Mouse (Mus musculus): ENCODE measurements around the gene Fam187b. TPM values are rescaled to one million over a fixed set of nuclear protein-coding genes. Genes with fewer than 3 reads are reported as not detected.

Gene Fam187b
- total RNA-seq, 2 experiments from 2014 or later, result 0.29 TPM; not detected in 1

DNA sequence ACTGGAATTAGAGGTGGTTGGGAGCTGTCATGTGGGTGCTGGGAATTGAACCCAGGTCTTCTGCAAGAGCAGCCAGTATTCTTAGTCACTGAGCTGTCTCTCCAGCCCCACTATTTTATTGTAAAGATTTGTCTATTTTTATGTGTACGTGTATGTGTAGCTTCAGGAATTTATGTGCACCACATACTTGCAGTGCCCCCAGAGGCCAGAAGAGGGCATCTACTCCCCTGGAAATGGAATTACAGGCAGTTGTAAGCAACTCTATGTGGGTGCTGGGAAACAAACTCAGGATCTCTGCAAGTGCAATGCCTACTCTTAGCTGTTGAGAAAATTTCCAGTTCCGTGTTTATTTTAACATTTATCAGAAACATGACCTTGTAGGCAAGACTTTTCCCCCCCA lies 22.9 kb downstream of the Fam187b start:
- DNase-seq (ENCODE audit: low spot score), result no peak

DNA sequence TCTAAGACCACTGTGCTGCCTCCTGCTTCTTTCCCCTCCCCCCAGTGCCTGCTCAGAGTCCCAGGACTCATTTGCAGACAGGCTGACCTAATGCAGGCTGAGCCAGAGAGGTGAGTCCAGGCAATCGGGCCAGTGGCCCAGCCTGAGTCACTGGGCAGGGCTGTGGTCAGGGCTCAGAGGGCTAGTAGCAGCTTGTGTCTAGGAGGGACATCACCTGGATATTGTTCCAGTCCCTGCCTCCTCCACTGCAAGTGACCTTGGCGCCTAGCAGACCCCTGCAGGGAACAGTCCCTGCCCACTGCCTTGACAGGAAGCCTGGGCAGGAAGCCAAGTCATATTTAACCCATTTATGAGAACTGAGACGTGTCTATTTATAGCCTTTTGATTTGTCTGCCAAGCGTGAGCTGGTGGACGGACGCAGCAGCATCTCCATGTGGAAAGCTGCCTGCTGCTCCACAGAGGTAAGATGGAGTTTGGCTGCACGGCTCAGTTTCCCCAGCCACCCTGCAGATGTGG lies 27.0 kb downstream of the Fam187b start:
- intact Hi-C loops (cut with DNase I), result no loop called here
- peak; percentile 47 for DNase-seq (ENCODE audit: low spot score)

More for the DNA sequence above, 22.9 kb downstream of the Fam187b start:
- intact Hi-C loops (cut with DNase I), result no loop called here

DNA sequence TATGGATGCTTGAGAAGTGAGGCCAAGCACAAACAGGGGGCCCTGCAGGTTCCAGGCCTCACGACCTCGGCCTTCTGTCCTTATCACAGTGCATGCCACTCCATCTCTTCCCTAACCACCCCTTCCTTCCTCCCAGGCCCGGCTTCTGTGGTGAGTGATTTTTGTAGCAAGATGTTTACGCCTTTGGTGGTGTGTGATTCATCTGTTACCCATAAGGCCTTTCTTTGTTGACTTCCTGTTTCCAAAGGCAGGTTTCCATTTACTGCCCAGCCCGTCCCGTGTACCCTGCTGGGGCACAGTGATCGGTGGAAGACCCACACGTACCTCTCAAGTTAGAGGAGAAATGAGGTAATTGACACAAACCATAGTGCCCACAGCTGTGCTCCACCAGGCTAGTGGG lies 29.1 kb downstream of the Fam187b start:
- intact Hi-C loops (cut with DNase I), result no loop called here
- peak; percentile 31 for DNase-seq (ENCODE audit: low spot score)

DNA sequence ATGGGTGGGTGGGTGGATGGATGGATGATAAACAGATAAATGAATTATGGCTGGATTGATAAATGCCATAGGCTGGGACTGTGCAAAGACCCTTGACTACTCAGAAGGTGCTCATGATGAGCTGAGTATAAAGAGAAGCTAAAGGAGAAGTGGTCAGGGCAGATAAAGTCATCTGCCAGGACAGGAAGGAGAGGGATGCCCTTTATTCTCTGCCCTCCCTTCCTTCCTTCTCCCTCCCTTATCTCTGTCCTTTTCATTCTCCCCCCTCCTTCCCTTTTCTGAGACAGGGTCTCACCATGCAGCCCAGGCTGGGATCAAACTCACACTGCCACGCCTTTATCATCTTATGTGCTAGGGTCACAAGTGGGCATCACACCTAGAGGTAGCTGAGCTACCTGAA lies 34.2 kb downstream of the Fam187b start:
- no peak for DNase-seq (ENCODE audit: low spot score)
- intact Hi-C loops (cut with DNase I), result no loop called here

DNA sequence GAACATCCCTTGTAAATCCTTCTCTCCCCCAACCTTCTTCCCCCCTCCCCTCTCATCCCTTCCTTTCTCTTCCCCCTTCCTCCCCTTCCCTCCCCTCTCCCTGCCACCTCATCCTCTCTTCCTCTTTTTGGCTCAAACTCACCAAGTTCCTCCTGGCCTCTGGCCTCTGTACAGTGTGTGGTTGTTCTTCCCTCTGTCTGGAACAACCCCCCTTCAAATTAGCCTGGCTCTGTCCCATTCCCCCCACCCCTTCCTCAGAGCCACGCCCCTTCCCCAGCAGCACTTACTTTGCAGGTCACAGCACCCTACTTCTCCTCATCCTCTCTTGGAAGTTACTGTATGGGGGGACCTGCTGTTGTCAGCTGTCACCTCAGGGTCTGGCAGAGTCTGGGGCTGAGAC lies 34.6 kb downstream of the Fam187b start:
- no peak for DNase-seq (ENCODE audit: low spot score)
- intact Hi-C loops (cut with DNase I), result no loop called here

DNA sequence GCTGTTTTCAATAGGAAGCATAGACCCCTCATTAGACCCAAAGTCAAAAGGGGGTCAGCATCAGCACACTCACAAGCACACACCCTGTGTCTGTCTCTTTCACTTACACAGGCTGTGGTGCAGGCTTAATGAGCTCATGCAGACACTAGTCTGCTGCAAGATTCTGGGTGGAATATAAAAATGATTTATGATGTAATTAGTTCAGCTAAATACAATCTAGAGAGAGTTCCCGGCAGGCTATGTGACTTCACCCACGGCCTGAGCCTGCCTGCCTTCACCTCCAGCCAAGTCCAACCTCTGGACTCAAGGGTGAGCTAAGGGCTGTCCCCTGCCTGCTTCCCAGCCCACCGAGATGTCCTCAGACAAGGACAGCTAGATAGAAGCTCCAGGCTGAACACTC lies 35.3 kb downstream of the Fam187b start:
- no peak for DNase-seq (ENCODE audit: low spot score)
- intact Hi-C loops (cut with DNase I), result no loop called here

DNA sequence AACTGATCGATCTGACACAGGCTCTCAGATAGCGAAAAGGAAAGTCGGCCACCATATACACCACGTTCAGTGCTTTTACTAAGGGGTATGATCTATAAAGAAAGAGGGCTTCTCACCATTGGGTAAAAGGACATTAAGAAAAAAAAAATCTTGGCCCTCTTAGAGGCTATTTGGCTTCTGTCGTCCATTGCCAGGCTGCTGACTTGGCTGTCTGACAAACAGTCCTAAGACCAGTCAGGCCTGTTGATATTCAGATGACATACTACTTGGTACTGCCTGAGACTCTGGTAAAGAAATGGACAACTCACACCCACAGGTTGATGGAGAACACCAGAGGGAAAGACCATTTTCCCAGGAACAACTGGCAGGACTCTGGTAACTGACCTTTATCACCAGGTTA lies 39.4 kb downstream of the Fam187b start:
- DNase-seq (ENCODE audit: low spot score), result no peak
- intact Hi-C loops (cut with DNase I), result no loop called here

DNA sequence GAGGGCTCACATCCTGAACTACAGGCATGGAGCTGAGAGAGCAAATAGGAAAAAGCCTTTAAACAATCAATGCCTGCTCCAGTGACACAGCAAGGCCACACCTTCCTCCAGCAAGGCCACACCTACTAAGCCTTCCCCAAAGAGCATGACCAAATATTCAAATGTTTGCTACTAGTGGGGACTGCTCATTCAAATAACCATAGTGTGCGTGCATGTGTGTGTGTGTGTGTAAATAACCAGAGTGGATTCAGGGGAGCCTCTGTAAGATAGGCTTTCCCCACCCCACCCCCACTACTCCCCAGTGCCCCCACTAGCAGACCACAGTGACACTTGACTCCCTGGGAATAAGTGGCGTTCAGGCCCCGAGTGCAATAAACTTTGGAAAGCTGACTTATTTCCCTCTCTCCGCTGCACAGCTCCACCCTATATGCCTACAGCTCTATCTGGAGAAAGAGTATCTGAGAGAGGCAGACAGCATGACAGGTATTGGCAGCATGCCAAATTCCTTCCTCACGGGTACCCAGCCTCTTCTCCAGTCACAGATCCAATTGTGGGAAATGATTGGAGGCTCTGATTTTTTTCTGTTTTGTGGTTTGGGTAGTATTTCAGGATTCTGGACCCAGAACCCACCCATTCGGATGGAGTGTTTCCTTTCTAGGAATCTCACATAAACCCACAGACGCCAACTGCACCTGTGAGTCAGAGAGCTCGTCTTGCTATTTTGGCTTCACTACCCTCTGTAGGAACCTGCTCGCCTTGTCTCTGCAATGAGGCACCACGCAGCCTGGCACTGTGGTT lies 43.7 kb downstream of the Fam187b start:
- intact Hi-C loops (cut with DNase I), result no loop called here
- no peak for DNase-seq (ENCODE audit: low spot score)

DNA sequence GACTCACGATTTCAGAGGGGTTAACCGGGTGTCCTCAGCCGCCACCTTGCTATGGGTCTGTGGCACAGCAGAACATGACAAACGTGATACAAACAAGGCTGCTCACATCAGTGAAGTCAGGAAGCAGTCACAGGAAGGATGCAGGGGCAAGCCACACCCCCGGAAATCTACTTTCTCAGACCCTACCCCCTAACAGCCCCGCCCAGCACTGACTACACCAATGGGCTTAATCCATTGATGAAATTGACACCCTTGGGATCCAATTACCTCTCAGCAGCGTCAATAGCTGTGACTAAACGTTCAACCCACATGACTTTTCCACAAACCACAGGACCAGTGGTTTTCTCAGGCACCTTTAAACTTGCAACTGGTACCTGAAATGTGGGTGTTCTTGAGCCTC lies 55.0 kb downstream of the Fam187b start:
- no peak for DNase-seq (ENCODE audit: low spot score)
- intact Hi-C loops (cut with DNase I), result no loop called here

DNA sequence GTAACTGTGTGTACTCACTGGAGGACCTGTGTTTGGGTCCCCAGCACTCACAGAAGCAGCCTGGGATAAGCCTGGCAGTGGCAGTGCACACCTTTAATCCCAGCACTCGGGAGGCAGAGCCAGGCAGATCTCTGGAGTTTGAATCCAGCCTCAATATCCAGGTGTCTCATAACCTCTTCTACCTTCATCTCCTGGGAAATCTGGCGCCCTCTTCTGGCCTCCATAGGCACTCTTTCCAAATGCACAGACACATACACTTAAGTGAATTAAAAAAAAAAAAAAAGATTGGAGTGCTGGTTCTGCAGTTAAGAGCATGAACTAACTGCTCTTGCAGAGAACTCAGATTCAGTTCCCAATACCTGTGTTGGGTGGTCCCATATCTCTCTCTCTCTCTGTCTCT lies 57.1 kb downstream of the Fam187b start:
- DNase-seq (ENCODE audit: low spot score), result no peak
- intact Hi-C loops (cut with DNase I), result no loop called here

DNA sequence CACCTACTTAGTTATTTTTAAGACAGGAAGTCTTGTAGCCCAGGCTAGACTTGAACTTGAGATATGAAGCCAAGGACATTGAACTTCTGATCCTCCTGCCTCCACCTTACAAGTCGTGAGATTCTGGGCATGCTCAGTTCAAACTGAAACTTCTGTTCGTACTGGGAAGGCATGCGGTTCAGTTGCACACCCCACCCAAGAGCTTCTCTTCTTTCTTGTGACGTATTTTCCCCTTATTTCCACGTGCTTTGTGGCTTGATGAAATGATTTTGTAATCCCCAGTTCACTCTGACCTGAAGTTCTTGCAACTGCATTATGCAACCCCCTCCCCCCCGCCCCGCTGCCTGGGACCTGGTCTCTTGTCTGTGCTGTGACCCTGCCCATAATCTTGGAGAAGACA lies 58.1 kb downstream of the Fam187b start:
- intact Hi-C loops (cut with DNase I), result no loop called here
- DNase-seq (ENCODE audit: low spot score), result no peak

DNA sequence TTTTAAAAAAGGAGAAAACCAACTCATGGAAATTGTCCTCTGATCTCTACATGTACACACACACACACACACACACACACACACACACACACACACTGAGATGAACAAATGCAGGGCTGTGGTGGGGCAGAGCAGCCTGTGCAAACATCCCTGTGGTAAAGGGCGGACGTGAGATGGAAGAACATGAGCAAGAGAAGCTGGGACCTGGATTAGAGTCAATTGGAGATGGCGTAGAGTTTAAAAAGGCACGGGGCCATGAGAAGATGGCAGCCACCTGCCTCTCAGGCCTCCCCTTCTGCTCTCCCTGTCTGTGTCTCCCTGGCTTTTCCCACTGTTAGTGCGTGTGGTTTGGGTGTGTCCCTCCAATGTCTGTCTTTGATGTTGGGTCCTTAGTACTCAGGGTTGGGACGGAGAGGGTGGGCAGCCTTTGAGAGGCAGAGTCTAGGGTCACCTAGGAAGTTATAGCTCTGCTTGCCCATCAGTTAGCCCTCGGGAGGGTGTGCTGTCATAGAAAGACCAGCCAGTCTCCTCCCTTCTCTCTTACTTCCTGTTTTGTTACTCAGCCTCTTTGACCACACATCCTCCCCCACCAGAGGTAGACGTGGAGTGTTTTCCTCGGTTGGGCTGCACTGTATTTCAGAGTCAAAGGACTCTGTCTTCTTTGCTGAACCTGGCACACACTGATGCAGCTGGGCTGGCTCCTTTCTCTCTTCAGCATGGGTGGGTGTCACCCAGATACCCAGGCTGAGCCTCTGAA lies 60.0 kb downstream of the Fam187b start:
- intact Hi-C loops (cut with DNase I), result no loop called here
- no peak for DNase-seq (ENCODE audit: low spot score)

DNA sequence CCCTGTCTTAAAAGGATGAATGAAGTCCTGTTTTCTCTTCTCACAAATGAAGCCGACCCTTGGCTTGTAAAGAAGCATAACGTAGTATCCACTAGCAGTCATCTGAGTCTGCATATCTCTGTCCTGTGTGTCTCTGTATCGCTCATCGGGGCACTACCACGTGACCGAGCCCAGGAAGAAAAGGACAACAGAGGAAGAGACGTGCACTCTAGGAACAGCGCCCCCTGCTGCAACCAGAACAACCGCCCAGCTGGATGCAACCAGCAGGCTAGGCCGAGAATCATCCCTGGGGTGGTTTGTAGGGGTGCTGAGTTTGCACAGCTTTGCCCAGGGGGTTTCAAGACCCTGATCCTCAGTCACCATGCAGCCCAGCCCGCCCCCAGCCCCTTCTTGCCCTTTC lies 61.2 kb downstream of the Fam187b start:
- no peak for DNase-seq (ENCODE audit: low spot score)
- intact Hi-C loops (cut with DNase I), result no loop called here

DNA sequence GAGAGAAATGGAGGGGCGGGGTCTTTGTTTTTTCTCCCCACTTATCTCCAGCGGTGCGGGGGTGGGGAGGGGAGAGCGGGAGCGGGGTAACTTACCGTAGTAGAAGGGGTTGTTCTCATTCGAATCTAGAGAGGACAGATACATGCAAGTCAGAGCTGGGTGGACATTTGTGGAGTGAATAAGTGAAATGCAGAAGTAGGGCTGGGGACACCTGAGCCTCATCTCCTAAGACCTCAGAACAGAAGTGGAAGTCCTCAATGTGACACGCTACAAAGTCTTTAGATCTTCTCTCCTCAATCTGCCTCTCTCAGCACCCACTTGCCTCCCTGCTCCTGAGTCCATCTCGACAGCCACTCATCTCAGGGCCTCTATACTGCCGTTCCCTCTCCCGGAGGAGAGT lies 61.7 kb downstream of the Fam187b start:
- intact Hi-C loops (cut with DNase I), result no loop called here
- DNase-seq (ENCODE audit: low spot score), result no peak

DNA sequence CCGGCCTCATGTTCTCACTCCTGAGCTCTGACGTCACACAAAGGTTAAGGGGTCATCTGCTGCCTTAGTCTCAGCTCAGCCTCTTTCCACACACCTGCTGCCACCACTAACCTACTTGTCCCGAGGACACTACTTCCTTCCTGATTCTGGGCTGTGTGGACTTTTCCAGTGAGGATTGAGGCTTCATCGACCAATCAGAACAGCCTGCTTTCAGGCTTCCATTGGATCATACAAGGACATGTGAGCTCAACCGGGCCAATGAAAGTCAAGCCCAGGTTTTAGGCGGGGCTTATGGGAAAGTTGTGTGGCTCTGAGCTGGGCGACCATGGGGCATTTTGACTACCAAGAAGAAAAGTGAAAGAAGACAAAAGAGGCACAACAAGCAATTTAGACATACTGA lies 63.3 kb downstream of the Fam187b start:
- DNase-seq (ENCODE audit: low spot score), result no peak
- intact Hi-C loops (cut with DNase I), result no loop called here

DNA sequence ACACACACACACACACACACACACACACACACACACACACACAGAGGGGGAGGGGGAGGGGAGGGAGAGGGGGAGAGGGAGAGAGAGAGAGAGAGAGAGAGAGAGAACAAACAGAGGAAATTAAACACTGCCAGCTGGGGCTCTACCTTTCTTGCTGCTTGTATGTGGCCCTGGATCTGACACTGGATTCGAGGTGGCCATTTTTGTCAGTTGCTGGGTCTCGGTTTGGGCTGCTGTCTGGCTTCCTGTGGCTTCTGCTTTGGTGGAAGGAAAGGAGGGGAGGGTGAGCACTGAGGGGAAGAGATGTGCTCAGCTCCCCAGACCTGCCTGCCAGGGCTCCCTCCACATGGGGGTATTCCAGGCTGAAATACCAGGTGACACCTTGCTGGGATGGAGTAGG lies 64.1 kb downstream of the Fam187b start:
- intact Hi-C loops (cut with DNase I), result no loop called here
- no peak for DNase-seq (ENCODE audit: low spot score)

DNA sequence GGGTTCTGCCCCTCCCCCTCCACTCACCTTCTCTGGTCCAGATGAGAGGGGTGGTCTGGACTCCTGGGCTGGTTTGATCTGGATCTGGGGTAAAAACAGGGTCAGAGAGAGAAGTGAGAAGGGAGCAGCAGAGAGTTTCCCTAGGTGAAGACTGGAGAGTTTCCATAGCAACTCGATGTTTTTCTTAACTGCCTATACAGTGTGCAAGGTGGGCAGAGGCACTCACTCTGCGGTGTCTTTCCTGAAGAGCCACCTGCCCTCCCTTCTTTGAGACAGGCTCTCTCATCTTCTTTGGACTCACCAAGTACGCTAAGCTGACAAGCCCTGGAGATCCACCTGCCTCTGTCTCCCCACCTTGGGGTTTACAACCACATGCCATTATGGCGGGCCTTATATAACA lies 65.4 kb downstream of the Fam187b start:
- intact Hi-C loops (cut with DNase I), result no loop called here

More for the DNA sequence above, 65.4 kb downstream of the Fam187b start:
- DNase-seq (ENCODE audit: low spot score), result no peak

Measured in heart, postnatal 25 days (tissue).